Mouse (Mus musculus): ENCODE results near the gene Rpl21. TPM values are rescaled to one million over a fixed set of nuclear protein-coding genes. Genes with fewer than 3 reads are reported as not detected.
A peak's percentile ranks its signal among the peaks of the same experiment; 100 is the strongest.

The Rpl21 gene
- 391 and 517 TPM in 2 replicates for polyA plus RNA-seq (2014; fragmentation: Nextera tagmentation; extraction: Ambion mirVana)

GRCm38 (mm10) chr5:146832769-146833448 is at the start of gene Rpl21:
TSS of gene Rpl21 (plus strand) at chr5:146832890.
- Histone ChIP-seq H3K9me3 (replicated peaks; ENCODE audit: control insufficient read depth, low read length) (no peaks in the 10 kb centered on the region), H3K4me1 (ENCODE audit: control insufficient read depth, insufficient read depth, low read length) (peaks cover 12% of the 10 kb centered on the region; the same call in 1 of the 2 replicates), H3K36me3 (ENCODE audit: control insufficient read depth, insufficient read depth, low read length) (peaks cover 37% of the 10 kb centered on the region), H3K9ac (ENCODE audit: low read length) (peak within 1 kb of the TSS; percentile 96), H3K27ac (ENCODE audit: low read depth, low read length) (peak within 1 kb of the TSS; percentile 86), H3K27me3 (replicated peaks; ENCODE audit: control insufficient read depth, insufficient read depth, low read length) (no peaks in the 10 kb centered on the region), H3K4me2 (ENCODE audit: low read length) (peak within 1 kb of the TSS; percentile 85), H3K4me3 (ENCODE audit: low read depth, low read length) (peak within 1 kb of the TSS; percentile 94)
- under 1% methylated on average over 60 of the region's 60 CpGs for WGBS
- peak; percentile 99 for ATAC-seq
- DNase-seq (ENCODE audit: low spot score): peak; percentile 97

- Histone ChIP-seq H3K4me1 (ENCODE audit: control insufficient read depth, insufficient read depth, low read length) (no peaks in the 10 kb centered on the region), H3K27me3 (replicated peaks; ENCODE audit: control insufficient read depth, insufficient read depth, low read length) (no peaks in the 10 kb centered on the region), H3K4me2 (ENCODE audit: low read length) (no peak overlapping the region), H3K27ac (ENCODE audit: low read depth, low read length) (no peak overlapping the region), H3K4me3 (ENCODE audit: low read depth, low read length) (no peak overlapping the region), H3K36me3 (ENCODE audit: control insufficient read depth, insufficient read depth, low read length) (no peaks in the 10 kb centered on the region), H3K9ac (ENCODE audit: low read length) (no peak overlapping the region), H3K9me3 (replicated peaks; ENCODE audit: control insufficient read depth, low read length) (no peaks in the 10 kb centered on the region)
- ATAC-seq (no peak), DNase-seq (ENCODE audit: low spot score) (no peak)
- WGBS: 91% methylated on average over 10 of the region's 10 CpGs
Measured at GRCm38 (mm10) chr5:146783300-146783699, 49.4 kb upstream of the Rpl21 start.

GRCm38 (mm10) chr5:146783891-146784290 is 48.8 kb upstream of the Rpl21 start:
- no peaks in the 10 kb centered on the region for H3K36me3 ChIP-seq (ENCODE audit: control insufficient read depth, insufficient read depth, low read length)
- WGBS: 93% methylated on average over 10 of the region's 10 CpGs

GRCm38 (mm10) chr5:146786123-146786522 is 46.6 kb upstream of the Rpl21 start:
- Histone ChIP-seq H3K4me2 (ENCODE audit: low read length) (no peak overlapping the region), H3K4me1 (ENCODE audit: control insufficient read depth, insufficient read depth, low read length) (peaks cover 3% of the 10 kb centered on the region; the same call in 1 of the 2 replicates), H3K27me3 (replicated peaks; ENCODE audit: control insufficient read depth, insufficient read depth, low read length) (no peaks in the 10 kb centered on the region), H3K36me3 (ENCODE audit: control insufficient read depth, insufficient read depth, low read length) (no peaks in the 10 kb centered on the region), H3K27ac (ENCODE audit: low read depth, low read length) (no peak overlapping the region), H3K9me3 (replicated peaks; ENCODE audit: control insufficient read depth, low read length) (no peaks in the 10 kb centered on the region), H3K9ac (ENCODE audit: low read length) (no peak overlapping the region), H3K4me3 (ENCODE audit: low read depth, low read length) (no peak overlapping the region)
- DNase-seq (ENCODE audit: low spot score) (no peak), ATAC-seq (no peak)
- WGBS: 94% methylated on average over 8 of the region's 8 CpGs

More at GRCm38 (mm10) chr5:146783891-146784290, 48.8 kb upstream of the Rpl21 start:
- DNase-seq (ENCODE audit: low spot score) (no peak), ATAC-seq (no peak)
- no peaks in the 10 kb centered on the region for H3K4me1 ChIP-seq (ENCODE audit: control insufficient read depth, insufficient read depth, low read length)
- H3K9ac ChIP-seq (ENCODE audit: low read length): no peak overlapping the region
- no peaks in the 10 kb centered on the region for H3K27me3 ChIP-seq (replicated peaks; ENCODE audit: control insufficient read depth, insufficient read depth, low read length)
- H3K27ac ChIP-seq (ENCODE audit: low read depth, low read length): no peak overlapping the region
- no peak overlapping the region for H3K4me2 ChIP-seq (ENCODE audit: low read length)
- H3K4me3 ChIP-seq (ENCODE audit: low read depth, low read length): no peak overlapping the region
- no peaks in the 10 kb centered on the region for H3K9me3 ChIP-seq (replicated peaks; ENCODE audit: control insufficient read depth, low read length)

- no peak overlapping the region for H3K4me2 ChIP-seq (ENCODE audit: low read length)
- H3K4me3 ChIP-seq (ENCODE audit: low read depth, low read length): no peak overlapping the region
- H3K9ac ChIP-seq (ENCODE audit: low read length): no peak overlapping the region
- DNase-seq (ENCODE audit: low spot score) (no peak), ATAC-seq (no peak)
- H3K36me3 ChIP-seq (ENCODE audit: control insufficient read depth, insufficient read depth, low read length): no peaks in the 10 kb centered on the region
- H3K9me3 ChIP-seq (replicated peaks; ENCODE audit: control insufficient read depth, low read length): no peaks in the 10 kb centered on the region
- peaks cover 13% of the 10 kb centered on the region; the same call in 1 of the 2 replicates for H3K4me1 ChIP-seq (ENCODE audit: control insufficient read depth, insufficient read depth, low read length)
- no peaks in the 10 kb centered on the region for H3K27me3 ChIP-seq (replicated peaks; ENCODE audit: control insufficient read depth, insufficient read depth, low read length)
- 85% methylated on average over 9 of the region's 9 CpGs for WGBS
- no peak overlapping the region for H3K27ac ChIP-seq (ENCODE audit: low read depth, low read length)
Measured at GRCm38 (mm10) chr5:146789413-146789812, 43.3 kb upstream of the Rpl21 start.

- Histone ChIP-seq H3K27ac (ENCODE audit: low read depth, low read length) (no peak overlapping the region), H3K36me3 (ENCODE audit: control insufficient read depth, insufficient read depth, low read length) (no peaks in the 10 kb centered on the region), H3K4me3 (ENCODE audit: low read depth, low read length) (no peak overlapping the region), H3K9ac (ENCODE audit: low read length) (peak overlapping the region; percentile 40), H3K9me3 (replicated peaks; ENCODE audit: control insufficient read depth, low read length) (no peaks in the 10 kb centered on the region), H3K4me2 (ENCODE audit: low read length) (no peak overlapping the region), H3K27me3 (replicated peaks; ENCODE audit: control insufficient read depth, insufficient read depth, low read length) (no peaks in the 10 kb centered on the region), H3K4me1 (ENCODE audit: control insufficient read depth, insufficient read depth, low read length) (peaks cover 13% of the 10 kb centered on the region; the same call in 1 of the 2 replicates)
- 67% methylated on average over 8 of the region's 8 CpGs for WGBS
- DNase-seq (ENCODE audit: low spot score) (no peak), ATAC-seq (no peak)
Measured at GRCm38 (mm10) chr5:146790944-146791343, 41.7 kb upstream of the Rpl21 start.

GRCm38 (mm10) chr5:146792140-146792791 is 40.4 kb upstream of the Rpl21 start:
- Histone ChIP-seq H3K9ac (ENCODE audit: low read length) (no peak overlapping the region), H3K27me3 (replicated peaks; ENCODE audit: control insufficient read depth, insufficient read depth, low read length) (no peaks in the 10 kb centered on the region), H3K4me1 (ENCODE audit: control insufficient read depth, insufficient read depth, low read length) (peaks cover 13% of the 10 kb centered on the region; the same call in 1 of the 2 replicates), H3K9me3 (replicated peaks; ENCODE audit: control insufficient read depth, low read length) (no peaks in the 10 kb centered on the region), H3K36me3 (ENCODE audit: control insufficient read depth, insufficient read depth, low read length) (no peaks in the 10 kb centered on the region), H3K27ac (ENCODE audit: low read depth, low read length) (no peak overlapping the region), H3K4me3 (ENCODE audit: low read depth, low read length) (no peak overlapping the region), H3K4me2 (ENCODE audit: low read length) (no peak overlapping the region)
- 86% methylated on average over 7 of the region's 7 CpGs for WGBS
- ATAC-seq (no peak), DNase-seq (ENCODE audit: low spot score) (no peak)

GRCm38 (mm10) chr5:146793630-146794083 is 39.0 kb upstream of the Rpl21 start:
- Histone ChIP-seq H3K9me3 (replicated peaks; ENCODE audit: control insufficient read depth, low read length) (no peaks in the 10 kb centered on the region), H3K4me1 (ENCODE audit: control insufficient read depth, insufficient read depth, low read length) (peaks cover 13% of the 10 kb centered on the region; the same call in 1 of the 2 replicates), H3K4me3 (ENCODE audit: low read depth, low read length) (peak overlapping the region; percentile 94), H3K9ac (ENCODE audit: low read length) (peak overlapping the region; percentile 94), H3K27me3 (replicated peaks; ENCODE audit: control insufficient read depth, insufficient read depth, low read length) (no peaks in the 10 kb centered on the region), H3K27ac (ENCODE audit: low read depth, low read length) (no peak overlapping the region), H3K4me2 (ENCODE audit: low read length) (peak overlapping the region; percentile 79), H3K36me3 (ENCODE audit: control insufficient read depth, insufficient read depth, low read length) (no peaks in the 10 kb centered on the region)
- ATAC-seq (no peak), DNase-seq (ENCODE audit: low spot score) (peak; percentile 31)
- 10% methylated on average over 18 of the region's 18 CpGs for WGBS

Data from forebrain, embryonic 14.5 days (tissue).